Mouse (Mus musculus) spleen, embryonic (tissue): ENCODE results near the gene Tbk1.

Source experiments
- CTCF ChIA-PET: fragments of 350-600 bp; sonication (Branson Sonifier 250); formaldehyde crosslinking; loops from one replicate; lab custom pipeline; 2022; lab: Charles Lee

Tbk1 gene

DNA sequence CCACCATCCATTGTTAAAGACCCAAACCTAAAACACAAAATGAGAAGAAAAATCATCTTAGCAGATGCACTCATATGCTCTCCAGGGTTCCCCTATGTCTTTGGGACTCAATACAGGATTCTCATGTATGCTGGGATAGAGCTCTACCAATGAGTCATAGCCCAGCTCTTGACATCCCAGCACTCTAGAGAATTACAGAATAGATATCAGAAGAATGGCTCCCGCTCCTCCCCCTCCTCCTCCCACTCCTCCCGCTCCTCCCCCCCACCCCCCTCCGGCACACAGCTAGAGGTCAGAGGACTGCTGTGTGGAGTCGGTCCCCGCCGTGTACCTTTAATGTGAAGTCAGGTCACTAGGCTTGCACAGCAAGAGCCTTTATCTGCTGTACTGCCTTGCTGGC is 39.4 kb downstream of the Tbk1 start:
- CTCF ChIA-PET = no interaction called here

DNA sequence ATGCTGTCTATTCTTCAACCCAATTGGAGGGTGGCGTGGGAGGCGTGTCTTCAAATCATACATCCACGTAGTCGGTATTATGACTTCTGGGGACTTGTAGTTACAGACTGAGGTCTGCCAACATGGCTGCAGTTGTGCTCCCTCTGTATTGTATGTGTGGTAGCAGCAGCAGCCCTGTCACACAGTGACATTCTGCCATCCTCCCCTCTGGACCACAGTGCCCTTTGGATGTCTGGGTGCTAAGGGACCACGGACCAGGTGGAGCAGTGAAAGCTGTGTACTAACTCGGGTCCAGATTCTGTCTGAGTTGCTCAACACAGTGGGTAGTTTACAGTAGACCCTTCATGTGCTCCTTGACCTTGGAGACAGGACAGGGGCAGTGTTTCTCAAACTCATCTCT is 43.0 kb downstream of the Tbk1 start:
- CTCF ChIA-PET = no interaction called here

DNA sequence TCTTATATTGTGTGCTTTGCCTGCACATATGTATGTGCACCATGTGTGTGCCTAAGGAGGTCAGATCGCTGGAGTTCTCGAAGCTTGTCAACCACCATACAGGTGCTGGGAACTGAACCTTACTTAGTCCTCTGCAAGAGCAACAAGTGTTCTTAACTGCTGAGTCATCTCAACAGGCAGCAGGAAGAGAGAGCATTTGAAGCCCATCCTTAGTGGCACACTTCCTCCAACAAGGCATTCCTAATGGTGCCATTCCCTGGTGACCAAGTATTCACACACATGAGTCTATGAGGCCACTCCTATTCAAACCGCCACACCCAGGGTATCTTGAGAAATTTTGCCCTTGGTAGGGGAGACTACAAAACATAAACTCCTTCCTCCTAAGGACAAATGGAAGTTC is 44.4 kb downstream of the Tbk1 start:
- CTCF ChIA-PET = no interaction called here

- CTCF ChIA-PET = no interaction called here
These were observed 51.6 kb downstream of the Tbk1 start for GRCm38 (mm10) chr10:121534995-121535394.

- CTCF ChIA-PET = no interaction called here
These were observed 53.3 kb downstream of the Tbk1 start for GRCm38 (mm10) chr10:121533137-121533872.

GRCm38 (mm10) chr10:121531541-121531940 is 55.0 kb downstream of the Tbk1 start:
- CTCF ChIA-PET = no interaction called here

DNA sequence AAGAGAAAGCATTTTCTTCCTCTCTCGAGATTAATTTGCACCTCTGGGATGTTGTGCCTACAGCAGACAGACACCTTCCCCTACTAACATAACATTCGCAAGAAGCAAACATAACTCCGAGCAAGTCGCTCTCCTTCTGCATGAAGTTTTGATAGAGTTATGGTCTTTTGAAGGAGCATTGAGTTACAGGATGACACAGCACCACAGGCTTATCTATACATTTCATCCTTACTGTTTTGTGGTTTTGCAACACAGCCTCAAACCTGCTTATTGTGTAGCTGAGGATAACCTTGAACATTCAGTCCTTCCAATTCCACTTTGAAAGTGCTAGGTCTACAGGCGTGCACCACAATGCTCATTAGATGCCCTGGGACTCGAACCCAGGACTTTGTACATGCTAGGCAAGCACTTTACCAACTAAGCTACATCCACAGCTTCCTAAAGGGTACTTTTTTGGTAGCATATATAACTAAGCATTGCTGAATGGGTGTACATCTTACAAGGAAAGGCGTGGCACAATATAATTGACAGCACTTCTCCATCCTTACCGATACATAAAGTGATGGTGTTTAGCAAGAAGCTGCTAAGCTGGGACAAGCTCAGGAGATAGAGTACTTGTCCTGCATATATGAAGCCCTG is 56.1 kb downstream of the Tbk1 start:
- CTCF ChIA-PET = interaction anchor here (0.5 to 0.6 kb wide), 2 partner anchors 67 to 129 kb away, joined by 4 read pairs; no protein-coding TSS in a partner anchor

DNA sequence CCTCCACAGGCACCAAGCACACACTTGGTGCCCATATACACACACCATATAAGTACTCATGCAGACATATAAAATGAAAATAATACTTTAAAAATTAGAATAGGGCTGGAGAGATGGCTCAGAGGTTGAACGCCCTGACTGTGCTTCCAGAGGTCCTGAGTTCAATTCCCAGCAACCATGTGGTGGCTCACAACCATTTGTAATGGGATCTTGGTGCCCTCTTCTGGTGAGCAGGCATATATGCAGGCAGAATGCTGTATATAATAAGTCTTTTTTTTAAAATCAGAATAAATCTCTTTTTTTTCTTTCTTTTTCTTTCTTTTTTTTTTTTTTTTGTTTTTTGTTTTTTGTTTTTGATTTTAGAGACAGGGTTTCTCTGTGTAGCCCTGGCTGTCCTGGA is 57.3 kb downstream of the Tbk1 start:
- CTCF ChIA-PET = no interaction called here

DNA sequence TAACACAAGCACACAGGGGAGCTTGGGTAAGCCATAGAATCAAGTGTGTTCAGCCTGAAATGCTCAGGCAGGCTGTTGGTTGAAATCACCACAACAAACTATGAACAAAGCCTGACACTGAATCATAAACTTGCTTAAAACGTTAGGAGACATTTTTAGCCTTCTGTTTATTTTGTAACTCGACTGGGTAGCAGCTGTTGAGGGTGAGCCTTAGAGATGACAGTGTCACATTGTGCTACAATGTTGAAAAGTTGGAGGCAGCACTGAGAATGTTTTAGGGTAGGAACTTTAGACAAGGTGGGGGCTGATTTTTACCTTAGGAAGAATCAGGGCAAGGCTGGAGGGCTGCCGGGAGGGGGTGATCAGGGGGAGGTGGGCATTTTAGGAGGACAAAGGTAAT is 58.1 kb downstream of the Tbk1 start:
- CTCF ChIA-PET = no interaction called here

DNA sequence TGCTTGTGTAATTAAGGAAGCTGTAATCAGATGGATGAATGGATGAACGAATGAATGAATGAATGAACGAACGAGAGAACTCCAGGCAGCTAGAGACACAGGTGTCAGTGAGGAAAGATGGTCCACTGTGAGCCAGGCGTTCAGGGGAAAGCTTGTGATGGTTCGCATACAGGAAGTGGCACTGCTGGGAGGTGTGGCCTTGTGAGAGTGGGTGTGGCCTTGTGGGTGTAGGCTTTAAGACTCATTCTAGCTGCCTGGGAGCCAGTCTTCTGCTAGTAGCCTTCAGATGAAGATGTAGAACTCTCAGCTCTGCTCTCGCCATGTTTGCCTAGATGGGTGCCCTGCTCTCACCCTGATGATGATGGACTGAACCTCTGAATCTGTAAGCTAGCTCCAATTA is 59.5 kb downstream of the Tbk1 start:
- CTCF ChIA-PET = no interaction called here

- CTCF ChIA-PET = no interaction called here
These were observed 65.5 kb downstream of the Tbk1 start for GRCm38 (mm10) chr10:121520923-121521585.

DNA sequence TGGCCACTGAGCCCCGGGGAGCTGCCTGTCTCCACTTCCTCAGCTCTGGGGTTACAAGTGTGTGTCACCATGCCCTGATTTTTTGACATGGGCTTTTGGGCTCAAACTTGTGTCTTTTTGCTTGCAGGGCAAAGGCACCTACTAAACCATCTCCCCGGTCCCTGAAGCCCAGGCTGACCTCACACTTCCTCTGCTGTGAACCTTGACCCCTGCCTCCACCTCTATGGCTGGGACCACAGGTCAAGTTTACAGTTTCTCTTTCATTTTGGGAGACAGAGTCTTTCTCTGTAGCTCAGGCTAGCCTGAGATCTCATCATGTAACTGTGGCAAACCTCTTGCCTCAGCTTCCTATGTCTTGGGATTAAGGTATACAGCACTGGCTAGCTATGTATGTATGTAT is 66.9 kb downstream of the Tbk1 start:
- CTCF ChIA-PET = interaction anchor here (0.7 kb wide), 1 partner anchor 64 kb away, joined by 4 read pairs; no protein-coding TSS in a partner anchor

DNA sequence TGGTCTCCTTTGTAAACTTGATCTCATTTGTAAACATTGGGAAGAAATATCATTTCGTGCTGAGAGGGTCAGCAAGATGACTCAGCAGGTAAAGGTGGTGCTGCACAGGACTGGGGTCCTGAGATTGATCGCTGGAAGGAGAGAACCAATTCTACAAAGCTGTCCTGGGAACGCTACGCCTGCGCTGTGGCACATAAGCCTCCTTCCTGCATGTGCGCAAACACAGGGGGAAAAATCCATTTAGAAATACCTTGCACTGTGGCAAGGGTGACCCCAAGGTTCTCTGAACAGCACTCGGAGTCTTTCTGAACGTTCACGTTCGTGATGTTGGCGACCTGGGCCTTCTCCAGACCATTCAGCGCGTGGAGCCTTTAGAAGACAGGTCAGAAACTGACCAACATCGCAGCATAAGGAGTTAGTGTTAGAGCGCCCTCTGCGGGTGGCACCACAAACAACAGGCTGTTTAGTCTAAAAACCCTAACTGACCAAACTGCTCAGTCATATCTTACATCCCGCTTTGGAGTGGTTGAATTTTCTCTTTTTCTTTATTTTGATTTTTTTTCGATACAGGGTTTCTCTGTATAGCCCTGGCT is 70.5 kb downstream of the Tbk1 start:
- CTCF ChIA-PET = interaction anchor here (0.6 kb wide), 1 partner anchor 150 kb away, joined by 9 read pairs; no protein-coding TSS in a partner anchor

DNA sequence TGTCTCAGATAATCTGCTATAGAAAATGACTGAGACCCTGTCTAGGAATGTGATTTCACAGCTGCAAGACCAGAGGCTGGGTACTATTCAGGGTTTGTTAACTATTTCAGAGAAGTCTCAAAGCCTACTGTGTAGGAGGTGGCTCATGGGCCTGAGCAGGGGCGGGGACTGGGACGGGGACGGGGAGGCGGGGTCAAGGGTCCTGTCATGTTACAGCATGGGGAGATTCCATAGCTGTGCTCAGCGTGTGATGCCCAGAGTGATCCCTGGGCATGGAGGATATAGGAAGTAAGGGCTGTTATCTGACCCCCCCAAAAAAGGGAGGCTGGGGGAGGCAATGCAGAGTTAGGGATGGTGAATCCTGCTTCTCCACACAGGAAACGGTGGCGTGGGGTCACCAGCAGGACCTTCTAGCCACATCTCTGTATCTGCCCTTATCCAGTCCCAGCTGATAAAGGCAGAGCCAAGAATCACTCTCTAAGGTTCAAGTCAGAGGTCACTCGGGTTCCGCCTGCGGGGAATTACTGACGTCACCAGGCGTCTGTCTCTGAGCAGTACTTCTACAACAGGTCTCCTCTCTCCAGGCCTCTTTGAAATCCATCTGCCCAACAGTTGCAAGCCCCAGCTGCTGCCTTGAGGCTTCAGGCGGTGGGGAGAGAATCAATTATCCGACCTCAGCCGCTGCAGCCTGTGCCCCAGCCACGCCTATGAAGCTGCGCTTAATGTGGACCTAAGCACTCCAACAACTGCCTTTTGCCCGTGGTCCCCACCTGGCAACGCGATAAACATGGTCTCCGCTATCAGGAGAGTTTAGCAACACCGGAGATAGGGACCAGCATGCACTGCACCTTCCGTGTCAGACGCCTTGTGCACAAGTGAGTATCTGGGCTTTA is 76.6 kb downstream of the Tbk1 start:
- CTCF ChIA-PET = no interaction called here

DNA sequence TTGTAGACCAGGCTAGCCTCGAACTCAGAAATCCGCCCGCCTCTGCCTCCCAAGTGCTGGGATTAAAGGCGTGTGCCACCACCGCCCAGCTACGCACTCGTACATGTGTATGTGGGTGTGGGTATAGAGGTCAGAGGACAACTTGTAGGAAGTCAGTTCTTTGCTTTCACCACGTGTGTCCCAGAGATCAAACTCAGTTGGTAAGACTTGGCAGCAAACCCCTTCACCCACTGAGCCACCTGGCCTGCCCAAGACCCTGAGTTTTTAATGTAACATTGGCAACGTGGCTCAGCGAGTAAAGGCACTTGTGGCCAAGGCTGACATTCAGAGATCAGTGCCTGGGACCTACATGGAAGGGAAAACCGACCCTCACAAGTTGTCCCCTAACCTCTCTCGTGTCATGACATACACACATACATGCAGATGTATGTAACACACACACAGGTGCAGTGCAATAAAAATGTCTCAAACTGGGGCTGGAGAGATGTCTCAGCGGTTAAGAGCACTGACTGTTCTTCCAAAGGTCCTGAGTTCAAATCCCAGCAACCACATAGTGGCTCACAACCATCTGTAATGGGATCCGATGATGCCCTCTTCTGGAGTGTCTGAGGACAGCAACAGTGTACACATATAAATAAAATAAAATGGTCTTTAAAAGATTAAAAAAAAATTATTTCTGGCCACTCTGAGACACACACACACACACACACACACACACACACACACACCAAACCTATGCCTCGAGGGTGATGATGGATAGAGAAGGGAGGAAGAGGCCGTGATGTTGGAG is 78.6 kb downstream of the Tbk1 start:
- CTCF ChIA-PET = no interaction called here

DNA sequence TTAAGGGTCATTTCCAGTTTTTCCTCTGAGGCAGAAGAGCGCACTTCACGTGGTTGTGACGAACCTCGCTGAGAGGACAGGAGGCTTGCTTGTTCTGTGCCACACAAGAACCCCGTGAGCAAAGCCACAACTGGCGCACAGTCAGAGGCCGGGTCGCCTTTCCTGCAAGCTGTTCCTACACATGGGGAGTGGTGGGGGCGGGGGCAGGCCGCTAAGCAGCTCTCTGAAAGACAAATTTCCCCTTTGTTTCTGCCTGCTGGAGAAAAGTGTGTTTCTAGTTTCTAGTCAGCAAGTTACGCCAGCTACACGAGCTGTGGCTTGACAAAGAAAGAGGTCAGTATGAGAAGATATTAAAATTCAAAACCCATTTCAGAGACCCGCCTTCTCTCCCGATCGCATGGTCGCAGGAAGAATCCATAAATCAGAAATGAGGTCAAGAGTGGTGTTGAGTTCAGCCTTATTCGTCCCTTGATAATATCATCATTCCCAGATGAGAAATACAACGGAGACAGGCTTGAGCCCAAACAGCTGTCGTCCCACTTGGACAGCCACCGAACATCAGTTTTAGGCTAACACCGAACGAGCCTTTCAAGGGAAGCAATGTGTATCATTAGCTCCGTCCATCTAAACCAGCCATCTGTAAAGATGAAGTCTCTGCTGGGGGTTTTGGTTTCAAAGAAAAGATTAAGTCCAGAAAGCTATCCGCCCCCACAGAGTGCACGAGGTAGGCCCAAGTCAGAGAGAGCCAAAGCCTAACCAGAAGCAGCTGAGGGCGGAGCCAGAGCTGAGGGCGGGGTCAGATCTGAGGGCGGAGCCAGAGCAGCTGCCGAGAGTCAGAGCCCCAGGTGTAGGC is 79.6 kb downstream of the Tbk1 start:
- CTCF ChIA-PET = interaction anchor here (0.6 kb wide), 1 partner anchor 14 kb away, joined by 3 read pairs; no protein-coding TSS in a partner anchor

DNA sequence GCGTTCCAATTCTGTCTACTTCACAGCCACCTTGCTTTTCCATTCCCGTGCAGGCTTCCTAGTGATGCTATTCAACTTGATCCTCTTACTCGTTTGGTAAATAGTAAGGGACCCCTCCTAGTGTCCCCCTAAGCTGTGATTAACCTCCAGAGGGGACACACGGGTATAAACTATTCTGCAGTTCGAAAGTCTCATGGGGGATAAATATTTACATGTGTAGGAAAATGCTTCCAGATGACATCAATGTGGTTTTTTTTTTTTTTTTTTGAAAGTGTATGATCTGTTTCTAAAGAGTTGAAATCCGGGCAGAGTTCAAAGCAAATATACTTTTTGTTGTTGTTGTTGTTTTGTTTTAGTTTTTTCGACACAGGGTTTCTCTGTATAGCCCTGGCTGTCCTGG is 80.7 kb downstream of the Tbk1 start:
- CTCF ChIA-PET = interaction anchor here (0.7 kb wide), 1 partner anchor 46 kb away, joined by 7 read pairs; no protein-coding TSS in a partner anchor

DNA sequence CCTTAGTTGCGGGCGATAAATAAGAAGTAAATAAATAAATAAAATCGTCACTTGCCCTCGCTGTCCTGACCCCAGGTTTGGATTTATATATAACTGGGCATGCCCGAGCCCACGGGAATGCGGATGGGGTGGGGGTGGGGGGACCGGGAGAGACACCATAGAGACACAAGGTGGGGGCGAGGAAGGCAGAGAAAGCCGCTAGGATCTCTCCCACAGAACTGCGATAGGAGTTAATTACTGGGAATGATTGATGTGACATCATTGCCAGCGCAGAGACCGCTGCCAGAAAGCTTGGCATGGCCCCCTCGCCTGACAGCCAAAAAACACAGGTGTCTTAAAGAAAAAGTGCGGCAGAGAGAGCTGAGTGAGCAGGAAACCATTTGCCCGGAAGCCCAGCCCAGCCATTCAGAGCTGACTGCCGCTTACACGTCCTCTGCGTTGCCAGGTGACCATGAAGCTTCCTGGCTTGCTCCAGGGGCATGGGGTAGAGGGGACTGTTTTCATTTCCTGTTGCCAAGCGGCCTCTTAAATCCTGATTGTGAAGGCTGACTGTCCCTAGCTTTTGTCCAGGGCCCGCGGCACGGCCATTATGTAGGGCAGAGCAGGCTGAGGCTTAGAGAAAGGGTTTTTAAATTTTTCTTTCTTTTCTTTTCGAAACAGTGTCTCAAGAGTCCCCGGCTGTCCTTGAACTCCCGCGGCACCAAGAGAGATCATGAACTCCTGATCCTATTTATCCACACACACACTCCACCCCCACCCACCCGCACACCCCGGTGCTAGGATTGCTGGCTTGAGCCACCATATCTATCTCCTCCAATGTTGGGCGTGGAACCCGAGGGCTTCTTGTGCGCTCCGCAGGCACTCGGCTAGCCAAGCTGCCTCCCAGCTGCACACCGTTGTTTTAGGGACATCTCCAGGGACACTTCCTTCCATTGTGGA is 81.3 kb downstream of the Tbk1 start:
- CTCF ChIA-PET = interaction anchor here (0.7 kb wide), 2 partner anchors 16 to 47 kb away, joined by 3 to 7 read pairs; no protein-coding TSS in a partner anchor
